Mouse (Mus musculus) layer of hippocampus, adult 18-20 months (tissue): Measurements from ENCODE around the gene Park7. TPM values are rescaled to one million over a fixed set of nuclear protein-coding genes. Genes with fewer than 3 reads are reported as not detected.

Source experiments
- DNase-seq, 2 experiments: peaks; one replicate each; pipeline ENCODE4 v3.0.0; 2022; ENCODE audit warnings: low spot score in 2 of 2
- total RNA-seq, 2 experiments: library from RNA; stranded (reverse); gene quantifications; 2 replicates each; pipeline ENCODE4 v1.2.3; 2021

Gene Park7
- total RNA-seq, 2 experiments from 2014 or later: 241 to 256 TPM

- DNase-seq: no peak
These were observed 61.8 kb downstream of the Park7 start for GRCm38 (mm10) chr4:150852479-150852878.

DNA sequence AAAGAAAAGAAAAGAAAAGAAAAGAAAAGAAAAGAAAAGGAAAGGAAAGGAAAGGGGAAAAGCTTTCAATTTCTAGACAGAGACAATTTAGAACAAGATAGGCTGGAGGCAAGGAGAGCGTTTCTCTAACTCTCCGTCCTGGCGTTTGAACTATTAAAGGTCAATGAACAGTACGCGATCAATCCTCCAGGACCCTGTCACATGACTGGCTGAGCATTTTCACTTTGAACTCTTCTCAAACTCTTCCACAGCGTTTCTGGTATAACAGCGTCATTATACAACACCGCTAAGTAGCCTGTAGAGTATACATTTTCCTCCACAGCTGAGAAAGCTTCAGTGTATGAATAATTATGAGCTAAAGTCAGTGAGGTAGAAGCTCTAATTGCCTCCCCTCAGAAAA, 62.2 kb downstream of the Park7 start:
- DNase-seq: no peak

- DNase-seq: no peak
These were observed 63.3 kb downstream of the Park7 start for GRCm38 (mm10) chr4:150850893-150851292.

DNA sequence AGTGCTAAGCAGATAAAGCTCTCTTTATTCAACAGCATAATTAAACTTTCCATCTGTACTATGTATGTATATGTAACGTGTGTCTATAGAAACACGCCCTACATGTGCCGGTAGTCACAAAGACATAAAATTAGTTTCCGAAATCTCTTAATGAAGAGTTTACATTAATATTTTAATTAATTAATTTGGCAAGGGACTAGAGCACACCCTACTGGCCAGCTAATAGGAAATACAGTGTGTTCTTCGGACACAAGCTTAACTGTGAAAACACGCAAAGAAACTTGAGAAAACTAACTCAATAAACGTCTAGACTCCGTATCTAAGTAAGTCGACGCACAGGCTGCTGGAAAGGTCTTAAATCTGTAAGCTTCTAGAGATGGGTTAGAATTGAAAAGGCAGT, 64.3 kb downstream of the Park7 start:
- DNase-seq: peak in 1 of 2 experiments; percentile 37

Other genes with a start within 250 kb of the Park7 start
- 10 to 100 TPM; 45.7 to 60.5 TPM for gene Errfi1, start 60.5 kb downstream of the Park7 start, total RNA-seq
- under 1 TPM; 0.82 to 0.89 TPM for gene Tnfrsf9, start 125 bp upstream of the Park7 start, total RNA-seq
- not detected for gene Uts2, start 82.7 kb upstream of the Park7 start, total RNA-seq
- gene Per3, start 130.2 kb upstream of the Park7 start, total RNA-seq: 10 to 100 TPM; 25.9 to 30.3 TPM
- gene Vamp3, start 143.5 kb upstream of the Park7 start, total RNA-seq: 10 to 100 TPM; 30.4 to 30.7 TPM
- gene Gm13090, start 175.1 kb upstream of the Park7 start, total RNA-seq: not detected